Mouse (Mus musculus): ENCODE results near the gene Agap2.

- TF ChIP-seq CTCF (IDR thresholded peaks at IDR 0.05; ENCODE audit: extremely low read depth, insufficient read length, insufficient replicate concordance, low read depth, low read length) (peak; percentile 49; the same call in 1 of the 2 replicates), POLR2A (IDR thresholded peaks at IDR 0.05; ENCODE audit: low read depth, low read length) (no peak)
These were observed 25.5 kb upstream of the Agap2 start for GRCm38 (mm10) chr10:127049395-127050118.
